Mouse (Mus musculus) liver, embryonic 14.5 days (tissue): Measurements from ENCODE around the gene Pam.

Experiments used
- CTCF ChIP-seq: IDR thresholded peaks from 2 replicates; pipeline ENCODE4 v1.5.1; 2016; ENCODE audit warnings: antibody characterized with exemption, low read depth, control low read depth
- EP300 ChIP-seq: IDR thresholded peaks from 2 replicates; pipeline ENCODE4 v1.6.1; 2016; ENCODE audit warnings: antibody characterized with exemption, low read depth

DNA sequence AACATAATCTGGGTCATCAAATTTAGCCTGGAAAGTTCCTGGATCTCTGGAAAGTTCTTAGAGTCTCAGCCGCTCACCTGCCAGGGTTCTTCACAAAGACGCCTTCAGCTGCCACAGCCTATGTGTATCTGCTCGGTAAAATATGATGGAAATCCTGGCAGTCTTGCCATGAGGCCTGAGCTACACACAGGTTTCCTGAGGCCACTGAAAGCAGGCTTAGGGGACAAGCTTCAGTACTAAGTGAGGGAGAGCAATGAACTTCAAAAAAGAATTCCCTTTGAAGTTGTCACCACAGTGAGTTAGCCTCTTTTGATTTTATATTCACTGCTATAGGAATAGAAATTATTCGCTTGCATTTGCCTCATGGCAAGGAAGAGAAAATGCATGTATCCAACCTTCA is 186.7 kb downstream of the Pam start:
- no peak for TF ChIP-seq CTCF
- TF ChIP-seq EP300 = no peak
